Mouse (Mus musculus): ENCODE data around the gene Ifit1bl1.

- TF ChIP-seq FLI1 (IDR thresholded peaks at IDR 0.05; ENCODE audit: low read length) (no peak), GATA1 (IDR thresholded peaks at IDR 0.05; ENCODE audit: borderline replicate concordance, low read length) (no peak)
Observed at GRCm38 (mm10) chr19:34642616-34643015, 40.9 kb upstream of the Ifit1bl1 start.

Measured in megakaryocyte, embryonic 14.5 days (primary cell).